Mouse (Mus musculus) midbrain, embryonic 13.5 days (tissue): ENCODE results near the gene Gm48551. TPM values are rescaled to one million over a fixed set of nuclear protein-coding genes. Genes with fewer than 3 reads are reported as not detected.

ENCODE experiments used
- ATAC-seq: fragments of 200-750 bp; cut with Nextera tagmentation; 2 replicates; pipeline ENCODE4 v1.8.0; 2017; ENCODE audit warnings: mild to moderate bottlenecking, moderate TSS enrichment, moderate library complexity
- H3K27ac ChIP-seq: fragments of 300-500 bp; sonication (generic); 2 replicates; pipeline ENCODE4 v1.5.1; 2015; ENCODE audit warnings: inconsistent platforms, mild to moderate bottlenecking, moderate library complexity
- H3K27me3 ChIP-seq: fragments of 300-500 bp; sonication (generic); 2 replicates; pipeline ENCODE4 v1.6.1; 2015; ENCODE audit warnings: mild to moderate bottlenecking, inconsistent platforms
- H3K36me3 ChIP-seq: fragments of 300-500 bp; sonication (generic); 2 replicates; pipeline ENCODE4 v1.6.1; 2015; ENCODE audit warnings: mild to moderate bottlenecking, inconsistent platforms
- H3K4me1 ChIP-seq: fragments of 300-500 bp; sonication (generic); replicated peaks from 2 replicates; pipeline ENCODE4 v1.6.1; 2015; ENCODE audit warnings: inconsistent platforms
- H3K4me2 ChIP-seq: fragments of 300-500 bp; sonication (generic); replicated peaks from 2 replicates; pipeline ENCODE4 v1.6.1; 2015; ENCODE audit warnings: moderate library complexity, mild to moderate bottlenecking, inconsistent platforms
- H3K4me3 ChIP-seq: fragments of 300-500 bp; sonication (generic); replicated peaks from 2 replicates; pipeline ENCODE4 v1.5.1; 2015; ENCODE audit warnings: mild to moderate bottlenecking, inconsistent platforms
- H3K9ac ChIP-seq: fragments of 300-500 bp; sonication (generic); replicated peaks from 2 replicates; pipeline ENCODE4 v1.6.1; 2015; ENCODE audit warnings: mild to moderate bottlenecking, inconsistent platforms
- H3K9me3 ChIP-seq: fragments of 300-500 bp; sonication (generic); 2 replicates; pipeline ENCODE4 v1.6.1; 2016; ENCODE audit warnings: mild to moderate bottlenecking, inconsistent platforms
- WGBS: fragments of 180-500 bp; shearing (Covaris S2); methylation state at CpG from one replicate; pipeline ENCODE4 v1.1.7; 2015; 5-methylcytosine and 5-hydroxymethylcytosine counted together
- polyA plus RNA-seq: library from polyadenylated mRNA; unstranded; fragments of >200 nt; fragmentation: Nextera tagmentation; extraction: Ambion mirVana; gene quantifications from 2 replicates; pipeline ENCODE4 v1.2.1, GENCODE M21; 2015

Gm48551 gene
- polyA plus RNA-seq, 1 experiment from 2014 or later, result 7.2 TPM

DNA sequence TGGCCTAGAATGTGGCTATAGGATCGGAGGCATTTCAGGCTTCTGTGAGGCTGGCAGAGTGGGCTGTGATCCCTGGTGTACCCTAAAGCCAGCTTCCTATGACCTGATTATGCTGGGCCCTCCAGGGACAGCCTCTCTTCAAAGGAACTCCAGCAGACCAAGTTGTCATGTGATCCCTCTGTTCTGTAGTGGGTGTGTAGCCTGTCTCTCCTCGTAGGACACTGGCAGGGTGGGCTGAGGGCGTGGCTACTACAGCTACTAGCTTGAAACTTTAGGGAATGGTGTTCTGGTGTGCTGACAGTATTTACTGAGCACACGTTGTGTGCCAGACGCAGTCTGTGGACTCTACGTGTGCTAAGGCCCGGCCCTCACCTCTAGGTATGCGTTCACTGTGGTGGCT lies 23.5 kb upstream of the Gm48551 start:
- Histone ChIP-seq H3K27me3 (peaks cover 25% of the 10 kb centered on the region), H3K27ac (no peak overlapping the region), H3K4me2 (no peak overlapping the region), H3K4me1 (peaks cover 68% of the 10 kb centered on the region), H3K4me3 (no peak overlapping the region), H3K36me3 (peaks cover 15% of the 10 kb centered on the region; the same call in 1 of the 2 replicates), H3K9me3 (no peaks in the 10 kb centered on the region), H3K9ac (0 out of 2 replicates have a peak overlapping the region, but pooled peaks have one; percentile 36)
- 72% methylated on average over 8 of the region's 8 CpGs for WGBS
- ATAC-seq, result no peak

DNA sequence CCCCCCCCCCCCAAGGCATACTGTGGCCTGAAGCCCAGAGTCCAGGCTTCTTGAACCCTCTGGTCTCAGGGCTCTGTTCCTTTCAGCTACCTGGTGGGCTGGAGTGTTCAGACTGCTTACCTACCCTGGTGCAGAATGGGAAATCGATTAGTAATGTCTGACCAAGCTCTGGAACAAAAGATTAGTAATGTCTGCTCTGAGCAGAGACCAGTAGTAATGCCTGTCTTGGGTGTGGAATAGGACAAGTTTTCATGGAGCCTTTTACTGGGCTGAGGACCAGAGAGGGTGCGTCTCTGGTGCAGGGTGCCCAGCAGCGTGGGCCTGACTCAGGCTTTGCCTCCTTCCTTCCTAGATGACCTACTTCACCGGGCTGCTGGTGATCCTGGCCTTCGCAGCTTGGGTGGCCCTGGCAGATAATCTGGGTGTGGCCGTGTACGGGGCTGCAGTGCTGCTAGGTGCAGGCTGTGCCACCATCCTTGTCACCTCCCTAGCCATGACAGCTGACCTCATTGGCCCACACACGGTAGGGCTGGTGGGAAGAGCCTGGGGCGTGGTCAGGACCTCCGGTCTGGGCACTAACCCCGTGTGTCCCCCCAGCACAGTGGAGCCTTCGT lies 21.8 kb upstream of the Gm48551 start:
- H3K36me3 ChIP-seq, result peaks cover 31% of the 10 kb centered on the region
- ATAC-seq, result no peak
- no peak overlapping the region for H3K4me2 ChIP-seq
- peaks cover 25% of the 10 kb centered on the region for H3K27me3 ChIP-seq
- H3K9ac ChIP-seq, result no peak overlapping the region
- peaks cover 74% of the 10 kb centered on the region for H3K4me1 ChIP-seq
- WGBS, result 79% methylated on average over 12 of the region's 12 CpGs
- H3K27ac ChIP-seq, result no peak overlapping the region
- no peaks in the 10 kb centered on the region for H3K9me3 ChIP-seq
- no peak overlapping the region for H3K4me3 ChIP-seq

DNA sequence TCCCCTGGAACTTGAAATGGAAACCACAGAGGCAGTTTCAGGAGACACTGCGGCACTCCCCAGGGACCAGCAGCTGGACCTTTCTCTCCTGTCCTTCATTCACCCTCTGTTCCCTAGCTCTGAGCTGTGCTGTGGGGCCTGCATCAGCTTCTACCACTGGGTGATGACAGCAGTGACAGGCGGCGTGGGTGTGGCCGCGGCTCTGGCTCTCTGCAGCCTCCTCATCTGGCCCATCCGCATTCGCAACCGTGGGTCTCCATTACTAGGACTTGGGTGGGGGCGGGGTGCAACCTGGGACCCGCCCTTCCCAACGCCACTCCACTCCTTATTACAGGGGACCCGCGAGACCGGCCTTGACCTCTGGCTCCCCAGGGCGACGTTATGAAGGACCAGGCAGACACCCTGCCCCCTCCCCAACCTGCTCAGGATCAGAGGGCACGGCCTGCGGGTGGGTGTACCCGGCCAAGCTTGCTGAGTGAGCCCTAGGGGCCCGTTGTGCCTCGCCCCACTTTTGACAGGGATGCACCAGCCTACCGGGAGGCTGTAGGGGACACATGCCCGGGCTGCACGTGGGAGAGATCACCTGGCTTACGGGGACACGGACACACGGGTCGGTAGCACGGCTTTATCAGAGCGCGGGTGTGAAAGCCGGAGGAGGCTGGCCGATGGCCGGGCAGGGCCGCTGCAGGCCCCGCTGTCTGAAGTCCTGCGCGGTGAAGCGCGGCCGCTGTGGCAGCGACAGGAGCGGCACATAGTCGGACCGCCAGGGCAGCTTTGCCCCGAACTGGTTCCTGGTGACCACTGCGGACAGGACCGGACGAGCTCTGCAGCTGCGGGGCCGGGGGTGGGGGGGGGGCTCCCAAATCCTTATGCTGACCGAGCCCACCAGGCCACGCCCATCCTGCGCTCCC lies 20.6 kb upstream of the Gm48551 start:
- Histone ChIP-seq H3K36me3 (peaks cover 44% of the 10 kb centered on the region), H3K4me2 (peak overlapping the region; percentile 56), H3K4me3 (peak overlapping the region; percentile 36), H3K9ac (peak overlapping the region; percentile 60), H3K27me3 (peaks cover 25% of the 10 kb centered on the region), H3K27ac (no peak overlapping the region), H3K9me3 (no peaks in the 10 kb centered on the region), H3K4me1 (peaks cover 64% of the 10 kb centered on the region)
- WGBS, result 9% methylated on average over 54 of the region's 54 CpGs
- 0 out of 2 replicates have a peak, but pooled peaks have one; percentile 10 for ATAC-seq

DNA sequence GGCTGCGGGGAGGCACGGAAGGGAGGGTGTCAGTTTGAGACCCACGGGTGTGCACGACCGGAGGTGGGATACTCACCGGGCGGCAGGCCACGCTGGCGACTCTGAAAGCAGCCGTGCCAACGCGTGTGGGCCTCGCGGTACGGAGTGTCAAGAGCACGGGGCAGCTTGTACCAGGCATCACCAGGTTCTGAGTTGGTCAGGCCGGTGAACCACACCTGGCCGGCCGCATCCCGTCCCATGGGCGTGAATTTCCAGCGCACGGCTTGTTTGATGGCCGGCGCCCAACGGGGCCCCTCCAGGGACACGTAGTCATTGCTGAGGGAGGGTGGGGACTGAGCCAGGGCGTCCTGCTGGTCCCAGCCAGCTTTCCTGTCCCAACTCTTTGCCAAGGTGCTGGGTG lies 19.6 kb upstream of the Gm48551 start:
- peaks cover 56% of the 10 kb centered on the region for H3K4me1 ChIP-seq
- WGBS, result 6% methylated on average over 28 of the region's 28 CpGs
- H3K4me3 ChIP-seq, result peak overlapping the region; percentile 36
- peak overlapping the region; percentile 60 for H3K9ac ChIP-seq
- no peak overlapping the region for H3K27ac ChIP-seq
- ATAC-seq, result peak; percentile 2
- H3K9me3 ChIP-seq, result no peaks in the 10 kb centered on the region
- H3K27me3 ChIP-seq, result peaks cover 25% of the 10 kb centered on the region
- H3K36me3 ChIP-seq, result peaks cover 53% of the 10 kb centered on the region
- H3K4me2 ChIP-seq, result peak overlapping the region; percentile 56

DNA sequence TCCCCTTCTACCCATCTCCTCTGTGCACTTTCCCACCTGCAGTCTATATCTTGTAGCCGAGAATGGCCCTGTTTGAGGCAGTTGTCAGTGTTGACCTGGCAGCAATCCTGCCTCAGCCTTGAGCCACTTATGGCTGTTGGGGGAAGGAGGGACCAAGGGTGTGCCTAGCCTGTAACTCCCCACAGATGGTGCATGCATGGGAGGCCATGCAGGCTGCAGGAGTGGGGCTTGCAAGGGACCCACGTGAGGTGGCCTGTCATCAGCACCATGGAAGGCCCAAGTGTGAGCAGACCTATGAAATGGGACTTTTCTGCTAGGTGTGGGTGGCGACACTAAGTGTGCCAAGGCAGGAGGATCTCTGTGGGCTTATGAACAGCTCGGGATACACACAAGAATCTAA lies 19.2 kb upstream of the Gm48551 start:
- peaks cover 25% of the 10 kb centered on the region for H3K27me3 ChIP-seq
- peaks cover 56% of the 10 kb centered on the region for H3K4me1 ChIP-seq
- H3K9ac ChIP-seq, result no peak overlapping the region
- H3K36me3 ChIP-seq, result peaks cover 57% of the 10 kb centered on the region
- H3K4me2 ChIP-seq, result peak overlapping the region; percentile 56
- no peak overlapping the region for H3K27ac ChIP-seq
- H3K9me3 ChIP-seq, result no peaks in the 10 kb centered on the region
- no peak overlapping the region for H3K4me3 ChIP-seq
- peak; percentile 32 for ATAC-seq
- 29% methylated on average over 4 of the region's 4 CpGs for WGBS

DNA sequence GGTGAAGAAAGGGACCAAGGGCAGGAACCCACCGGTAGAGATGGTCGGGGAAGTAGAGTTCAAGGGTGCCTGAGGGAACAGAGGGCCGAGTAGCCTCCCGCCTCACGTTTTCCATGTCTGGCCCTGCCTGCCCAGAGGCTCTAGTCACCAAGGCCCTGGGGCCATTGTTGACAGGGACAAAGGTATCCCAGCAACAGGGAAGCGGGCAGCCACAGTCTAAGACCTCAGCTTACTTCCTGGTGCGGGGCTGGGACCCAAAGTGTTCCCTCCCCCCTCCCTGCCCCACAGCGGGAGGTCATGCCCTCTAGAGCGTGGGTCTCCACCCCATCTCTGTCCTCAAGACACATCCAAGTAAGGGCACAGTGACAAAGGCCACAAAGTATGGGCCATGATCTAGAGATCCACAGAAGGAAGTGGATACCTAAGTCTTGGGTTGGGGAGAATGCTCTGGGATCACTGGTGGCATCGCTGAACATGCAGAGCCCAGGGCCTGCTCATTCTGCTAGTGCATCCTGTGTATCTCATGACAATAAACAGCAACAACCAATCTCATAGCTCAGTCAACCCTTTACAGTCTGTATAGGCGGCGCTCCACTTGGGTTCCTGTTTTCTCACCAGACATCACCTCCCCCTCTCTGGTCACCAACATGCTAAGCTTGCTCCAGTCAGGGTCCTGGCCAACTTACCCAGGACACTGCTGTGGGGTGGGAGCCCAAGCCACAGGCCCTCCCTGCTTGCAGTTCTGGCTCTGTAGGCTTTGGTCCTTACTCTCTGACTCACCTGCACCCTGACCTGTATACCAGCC lies 18.4 kb upstream of the Gm48551 start, which contains the start of gene 4930404N11Rik:
Gene 4930404N11Rik, minus strand, starts transcription at position 145 of the 805 bp plus-strand sequence.
- Histone ChIP-seq H3K27me3 (peaks cover 25% of the 10 kb centered on the region), H3K4me1 (peaks cover 50% of the 10 kb centered on the region), H3K4me2 (peak within 1 kb of the TSS; percentile 56), H3K4me3 (peak within 1 kb of the TSS; percentile 36), H3K9me3 (no peaks in the 10 kb centered on the region), H3K9ac (peak within 1 kb of the TSS; percentile 60), H3K36me3 (peaks cover 65% of the 10 kb centered on the region), H3K27ac (0 out of 2 replicates have a peak within 1 kb of the TSS, but pooled peaks have one; percentile 5)
- WGBS, result 16% methylated on average over 12 of the region's 12 CpGs
- ATAC-seq, result peak; percentile 25; the same call in 1 of the 2 replicates

DNA sequence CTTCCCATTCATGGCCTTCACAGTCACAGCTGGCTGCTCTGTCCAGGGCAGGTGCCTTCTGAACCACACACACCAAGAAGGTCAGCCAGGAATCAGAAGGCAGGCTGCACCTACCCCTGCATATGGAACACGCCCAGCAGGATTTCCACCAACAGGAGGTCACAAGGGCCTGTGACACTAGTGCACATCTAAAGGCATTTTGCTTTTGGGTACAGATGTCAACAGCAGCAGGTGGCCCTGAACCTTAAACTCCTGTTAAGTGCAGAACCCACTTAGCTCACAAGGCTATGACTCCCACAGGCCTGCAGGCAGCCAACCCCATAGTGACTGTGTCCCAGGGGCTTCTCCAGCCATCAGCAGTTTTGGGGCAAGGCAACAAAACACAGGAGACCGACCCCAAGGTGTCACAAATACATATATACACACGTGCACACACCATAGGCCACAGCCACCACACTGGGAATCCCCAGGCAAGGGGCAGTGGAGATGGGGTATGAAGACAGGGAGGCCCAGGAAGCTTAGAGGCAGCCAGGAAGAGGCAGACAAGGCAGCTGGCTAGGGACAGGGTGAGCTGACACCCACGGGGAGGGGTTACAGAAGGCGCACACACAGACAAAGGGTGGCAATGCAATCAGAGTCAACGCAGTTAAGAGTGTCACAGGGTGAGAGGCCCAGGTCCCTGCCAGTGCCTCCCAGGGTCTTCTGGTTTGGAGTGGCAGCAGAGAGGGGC lies 17.6 kb upstream of the Gm48551 start:
- 67% methylated on average over 6 of the region's 6 CpGs for WGBS
- H3K4me2 ChIP-seq, result no peak overlapping the region
- H3K4me3 ChIP-seq, result no peak overlapping the region
- H3K36me3 ChIP-seq, result peaks cover 67% of the 10 kb centered on the region
- H3K27me3 ChIP-seq, result peaks cover 25% of the 10 kb centered on the region
- H3K4me1 ChIP-seq, result peaks cover 45% of the 10 kb centered on the region
- H3K27ac ChIP-seq, result 0 out of 2 replicates have a peak overlapping the region, but pooled peaks have one; percentile 5
- no peak for ATAC-seq
- H3K9ac ChIP-seq, result no peak overlapping the region
- H3K9me3 ChIP-seq, result no peaks in the 10 kb centered on the region

DNA sequence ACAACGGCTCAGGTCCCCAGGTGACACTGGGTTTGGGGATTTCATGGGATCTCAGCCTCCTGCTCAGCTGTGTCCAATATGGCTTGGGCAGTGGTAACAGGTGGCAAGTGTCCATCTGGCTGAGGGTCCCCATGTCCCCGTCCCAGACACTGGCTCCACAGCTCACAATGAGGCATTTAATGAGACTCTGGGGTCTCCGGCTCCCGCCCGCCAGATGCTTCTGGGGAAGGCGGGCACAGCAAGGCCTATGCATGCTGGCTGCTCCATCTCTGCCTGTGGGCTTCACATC lies 17.1 kb upstream of the Gm48551 start:
- peaks cover 69% of the 10 kb centered on the region for H3K36me3 ChIP-seq
- 72% methylated on average over 6 of the region's 6 CpGs for WGBS

DNA sequence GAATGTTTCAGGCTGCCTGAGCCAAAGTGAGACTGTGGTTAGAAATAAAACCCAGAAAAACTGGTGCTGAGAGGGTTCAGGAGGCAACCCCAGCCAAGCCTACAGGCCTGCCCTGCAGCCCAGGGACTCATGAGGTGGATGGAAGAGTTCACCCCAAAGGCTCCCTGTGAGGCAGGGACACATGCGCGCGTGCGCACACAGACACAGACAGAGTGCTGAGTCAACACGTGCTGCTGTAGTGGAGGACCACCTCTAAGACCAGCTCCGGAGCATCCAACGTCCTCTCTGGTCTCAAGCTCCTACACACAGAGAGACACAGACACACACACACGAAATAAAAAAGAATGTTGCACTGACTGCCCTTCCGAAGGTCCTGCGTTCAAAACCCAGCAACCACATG lies 8.9 kb upstream of the Gm48551 start:
- no peak overlapping the region for H3K4me2 ChIP-seq
- H3K36me3 ChIP-seq, result peaks cover 50% of the 10 kb centered on the region
- no peak for ATAC-seq
- H3K27me3 ChIP-seq, result no peaks in the 10 kb centered on the region
- 94% methylated on average over 10 of the region's 10 CpGs for WGBS
- H3K4me1 ChIP-seq, result peaks cover 37% of the 10 kb centered on the region
- no peaks in the 10 kb centered on the region for H3K9me3 ChIP-seq
- H3K27ac ChIP-seq, result no peak overlapping the region
- no peak overlapping the region for H3K9ac ChIP-seq
- H3K4me3 ChIP-seq, result no peak overlapping the region

More for the DNA sequence above, 17.1 kb upstream of the Gm48551 start:
- Histone ChIP-seq H3K9ac (no peak overlapping the region), H3K9me3 (no peaks in the 10 kb centered on the region), H3K4me2 (no peak overlapping the region), H3K4me3 (no peak overlapping the region), H3K4me1 (peaks cover 45% of the 10 kb centered on the region), H3K27ac (no peak overlapping the region), H3K27me3 (peaks cover 25% of the 10 kb centered on the region)
- no peak for ATAC-seq

DNA sequence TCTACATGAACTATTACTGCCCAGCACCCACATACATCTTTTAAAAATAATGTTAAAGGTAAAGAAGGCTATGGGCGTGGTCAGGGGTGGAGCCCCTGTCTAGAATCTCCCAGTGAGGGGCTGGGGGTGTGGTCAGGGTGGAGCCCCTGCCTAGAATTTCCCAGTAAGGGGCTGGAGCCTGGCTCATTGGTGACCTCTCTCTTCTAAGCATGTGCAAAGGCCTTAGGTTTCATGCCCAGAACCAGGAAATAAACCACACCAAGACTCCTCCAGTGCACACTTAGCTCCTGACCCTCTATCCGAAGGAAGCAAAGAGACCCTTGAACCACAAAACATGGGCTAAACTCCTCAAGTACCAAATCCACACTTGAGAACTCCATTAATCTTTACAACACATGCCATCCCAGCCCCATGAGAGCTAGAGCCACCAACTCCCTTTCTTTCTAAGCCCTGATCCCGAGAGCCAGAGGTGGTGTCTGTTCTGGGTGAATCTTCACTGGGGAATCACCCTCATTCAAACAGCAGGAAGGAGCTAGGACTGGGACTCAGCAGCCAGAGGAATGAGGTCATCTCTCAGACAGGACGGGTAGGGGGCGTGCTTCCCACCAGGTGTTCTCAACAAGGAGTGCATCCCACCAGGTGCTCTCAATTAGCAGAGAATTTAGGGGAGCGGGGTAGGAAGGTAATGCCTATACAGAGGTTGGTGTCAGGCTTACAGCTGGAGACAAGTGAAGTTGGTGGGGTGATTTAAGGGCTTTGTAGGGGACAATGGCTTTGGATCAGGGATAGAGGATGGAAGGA lies 7.5 kb upstream of the Gm48551 start:
- WGBS, result 46% methylated on average over 6 of the region's 6 CpGs
- H3K4me2 ChIP-seq, result peak overlapping the region; percentile 84

DNA sequence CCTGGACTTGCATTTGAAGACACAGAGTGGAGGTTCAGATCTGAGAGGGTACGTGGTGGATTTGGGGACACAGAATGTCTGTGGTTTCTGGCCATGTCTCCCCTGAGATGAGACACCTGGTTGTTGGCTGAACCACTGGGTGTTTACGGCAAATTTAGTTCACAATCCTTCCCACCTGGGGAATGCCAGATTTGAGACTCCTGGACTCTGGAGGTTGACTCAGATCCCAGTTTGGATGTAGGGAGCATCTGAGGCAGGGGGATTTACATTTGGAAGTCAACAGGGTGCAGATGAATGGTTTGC lies 7.0 kb upstream of the Gm48551 start:
- WGBS, result 67% methylated on average over 2 of the region's 2 CpGs
- Histone ChIP-seq H3K4me2 (peak overlapping the region; percentile 84), H3K27ac (no peak overlapping the region), H3K36me3 (peaks cover 30% of the 10 kb centered on the region), H3K4me1 (peaks cover 37% of the 10 kb centered on the region), H3K27me3 (no peaks in the 10 kb centered on the region), H3K9ac (peak overlapping the region; percentile 93), H3K9me3 (no peaks in the 10 kb centered on the region), H3K4me3 (peak overlapping the region; percentile 79)
- ATAC-seq, result no peak

More for the DNA sequence above, 7.5 kb upstream of the Gm48551 start:
- peak overlapping the region; percentile 93 for H3K9ac ChIP-seq
- H3K4me3 ChIP-seq, result peak overlapping the region; percentile 79
- H3K27me3 ChIP-seq, result no peaks in the 10 kb centered on the region
- no peaks in the 10 kb centered on the region for H3K9me3 ChIP-seq
- H3K27ac ChIP-seq, result no peak overlapping the region
- peaks cover 35% of the 10 kb centered on the region for H3K36me3 ChIP-seq
- no peak for ATAC-seq
- peaks cover 37% of the 10 kb centered on the region for H3K4me1 ChIP-seq
